Mouse (Mus musculus) megakaryocyte, embryonic 14.5 days (primary cell): ENCODE data around the gene Ogn.

Experiments
- FLI1 ChIP-seq: IDR thresholded peaks from 2 replicates; pipeline ENCODE4 v1.6.1; 2012; ENCODE audit warnings: low read length, inconsistent platforms, mixed read lengths
- GATA1 ChIP-seq: IDR thresholded peaks from 3 replicates; pipeline ENCODE4 v1.6.1; 2012; ENCODE audit warnings: mixed read lengths, low read length, inconsistent platforms, borderline replicate concordance

DNA sequence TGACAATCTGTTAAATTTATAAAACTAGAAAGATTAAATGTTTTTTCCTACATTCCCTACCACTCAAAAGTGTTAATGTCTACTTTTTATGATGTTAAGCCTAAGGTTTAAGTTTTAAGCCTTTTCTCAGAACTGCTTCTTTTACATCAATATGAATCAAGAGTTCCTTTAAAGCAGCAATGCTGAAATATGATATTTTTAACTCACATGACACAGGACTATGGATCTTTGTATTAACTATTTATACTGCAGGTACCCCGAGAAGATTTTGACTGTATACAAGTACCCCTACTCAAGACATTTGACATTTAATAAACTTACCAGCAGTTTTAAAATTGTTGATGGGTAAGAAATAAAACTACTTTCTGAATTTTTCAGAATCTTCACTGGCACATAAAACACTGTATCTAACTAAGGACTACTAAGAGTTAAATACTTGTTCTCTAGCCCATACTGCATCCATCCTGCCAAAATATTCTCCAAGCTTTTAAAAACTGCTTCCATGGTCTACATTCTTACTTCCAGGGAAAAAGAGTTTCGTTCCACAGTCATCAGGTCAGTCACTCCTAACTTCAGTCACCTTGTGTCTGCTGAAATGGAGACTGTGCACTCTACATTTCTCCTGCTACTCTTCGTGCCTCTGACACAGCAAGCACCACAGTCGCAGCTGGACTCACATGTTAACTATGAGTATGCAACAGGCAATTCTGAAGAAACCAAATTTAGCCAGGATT is 910 bp downstream of the Ogn start:
- TF ChIP-seq GATA1 (no peak), FLI1 (no peak)
